Mouse (Mus musculus): ENCODE measurements around the gene Kdr. TPM values are rescaled to one million over a fixed set of nuclear protein-coding genes. Genes with fewer than 3 reads are reported as not detected.

Kdr gene
- polyA plus RNA-seq, 1 experiment, result 32.3 TPM

- H3K4me1 ChIP-seq (ENCODE audit: control insufficient read depth, insufficient read depth, low read length), result no peaks in the 10 kb centered on the region
- H3K4me3 ChIP-seq (ENCODE audit: insufficient read depth, low read depth, low read length), result no peak overlapping the region
- peak; percentile 80 for DNase-seq
- H3K36me3 ChIP-seq (ENCODE audit: control insufficient read depth, insufficient read depth, low read length), result no peaks in the 10 kb centered on the region
- TF ChIP-seq CTCF (conservative IDR thresholded peaks at IDR 0.05; ENCODE audit: insufficient read depth, insufficient read length, low read depth, low read length) (no peak), POLR2A (IDR thresholded peaks at IDR 0.05; ENCODE audit: low read depth, low read length) (no peak)
- no peaks in the 10 kb centered on the region for H3K27me3 ChIP-seq (replicated peaks; ENCODE audit: control insufficient read depth, insufficient read depth, low read length)
- H3K27ac ChIP-seq (ENCODE audit: insufficient read depth, low read depth, low read length), result peak overlapping the region; percentile 74
- 66% methylated on average over 7 of the region's 7 CpGs for WGBS
Measured at GRCm38 (mm10) chr5:76013881-76014431, 35.7 kb upstream of the Kdr start.

DNA sequence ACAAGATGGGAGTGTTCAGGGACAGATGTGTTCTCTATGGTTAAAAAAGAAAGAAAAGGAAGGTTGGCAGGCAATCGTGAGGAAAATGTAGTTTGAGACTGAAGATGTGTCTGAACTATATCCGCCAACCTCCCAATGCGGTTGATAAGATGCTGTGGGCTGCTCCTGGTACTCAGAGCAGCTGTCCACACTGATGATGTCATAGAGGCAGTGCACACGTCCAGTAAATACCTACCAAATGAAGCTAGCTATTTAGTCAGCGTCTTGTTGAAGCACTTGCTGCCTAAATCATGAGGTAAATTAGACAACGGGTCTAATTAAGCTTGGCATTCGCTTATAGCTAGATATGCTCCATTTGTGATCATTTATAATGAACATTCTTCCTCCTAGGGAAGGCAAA is 28.1 kb upstream of the Kdr start:
- Histone ChIP-seq H3K27ac (ENCODE audit: insufficient read depth, low read depth, low read length) (no peak overlapping the region), H3K4me1 (ENCODE audit: control insufficient read depth, insufficient read depth, low read length) (no peaks in the 10 kb centered on the region), H3K36me3 (ENCODE audit: control insufficient read depth, insufficient read depth, low read length) (no peaks in the 10 kb centered on the region), H3K4me3 (ENCODE audit: insufficient read depth, low read depth, low read length) (no peak overlapping the region), H3K27me3 (replicated peaks; ENCODE audit: control insufficient read depth, insufficient read depth, low read length) (no peaks in the 10 kb centered on the region)
- TF ChIP-seq CTCF (conservative IDR thresholded peaks at IDR 0.05; ENCODE audit: insufficient read depth, insufficient read length, low read depth, low read length), result no peak
- TF ChIP-seq POLR2A (IDR thresholded peaks at IDR 0.05; ENCODE audit: low read depth, low read length), result no peak
- DNase-seq, result no peak
- WGBS, result 71% methylated on average over 7 of the region's 7 CpGs

DNA sequence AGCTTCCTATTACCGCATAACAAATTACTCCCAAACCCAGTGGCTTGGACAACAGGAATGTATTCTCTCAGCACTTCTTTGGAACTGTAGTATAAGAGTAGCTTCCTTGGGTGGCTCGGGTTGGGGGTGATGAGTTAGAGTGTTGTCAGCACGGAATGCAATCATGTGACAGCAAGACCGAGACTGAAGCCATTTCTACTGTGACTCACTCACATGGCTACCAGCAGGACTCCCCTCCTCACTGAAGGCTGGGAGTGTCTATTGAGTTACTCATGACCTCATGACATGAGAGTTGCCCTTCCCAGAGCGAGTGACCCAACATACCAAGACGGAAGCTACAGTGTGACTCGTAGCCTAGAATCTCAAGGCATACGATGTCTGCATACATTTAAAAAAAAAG is 12.0 kb upstream of the Kdr start:
- no peak overlapping the region for H3K4me3 ChIP-seq (ENCODE audit: insufficient read depth, low read depth, low read length)
- no peak for DNase-seq
- TF ChIP-seq CTCF (conservative IDR thresholded peaks at IDR 0.05; ENCODE audit: insufficient read depth, insufficient read length, low read depth, low read length), result no peak
- no peak for TF ChIP-seq POLR2A (IDR thresholded peaks at IDR 0.05; ENCODE audit: low read depth, low read length)
- 84% methylated on average over 8 of the region's 8 CpGs for WGBS
- no peak overlapping the region for H3K27ac ChIP-seq (ENCODE audit: insufficient read depth, low read depth, low read length)
- no peaks in the 10 kb centered on the region for H3K4me1 ChIP-seq (ENCODE audit: control insufficient read depth, insufficient read depth, low read length)
- no peaks in the 10 kb centered on the region for H3K36me3 ChIP-seq (ENCODE audit: control insufficient read depth, insufficient read depth, low read length)
- H3K27me3 ChIP-seq (replicated peaks; ENCODE audit: control insufficient read depth, insufficient read depth, low read length), result no peaks in the 10 kb centered on the region

DNA sequence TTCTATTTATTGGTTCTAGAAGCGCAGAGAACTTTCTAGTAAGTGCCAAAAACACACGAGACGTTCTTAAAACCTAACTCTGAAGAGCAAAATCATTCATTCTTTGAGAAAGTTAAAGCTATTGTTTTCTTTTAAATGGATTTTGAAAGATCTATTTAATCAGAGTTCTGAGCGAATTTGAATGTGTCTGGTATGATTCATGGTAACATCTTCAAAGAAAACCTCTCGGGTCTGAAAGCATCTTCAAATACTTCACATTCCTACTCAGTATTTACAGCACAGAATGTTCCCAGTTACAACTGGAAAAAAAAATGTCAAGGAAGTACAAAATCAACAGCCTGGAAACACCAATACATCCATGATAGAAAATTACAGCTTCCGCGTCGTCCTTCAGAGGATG is 9.3 kb upstream of the Kdr start:
- H3K4me3 ChIP-seq (ENCODE audit: insufficient read depth, low read depth, low read length), result no peak overlapping the region
- TF ChIP-seq CTCF (conservative IDR thresholded peaks at IDR 0.05; ENCODE audit: insufficient read depth, insufficient read length, low read depth, low read length), result no peak
- no peak for TF ChIP-seq POLR2A (IDR thresholded peaks at IDR 0.05; ENCODE audit: low read depth, low read length)
- H3K27me3 ChIP-seq (replicated peaks; ENCODE audit: control insufficient read depth, insufficient read depth, low read length), result no peaks in the 10 kb centered on the region
- H3K4me1 ChIP-seq (ENCODE audit: control insufficient read depth, insufficient read depth, low read length), result no peaks in the 10 kb centered on the region
- no peaks in the 10 kb centered on the region for H3K36me3 ChIP-seq (ENCODE audit: control insufficient read depth, insufficient read depth, low read length)
- no peak overlapping the region for H3K27ac ChIP-seq (ENCODE audit: insufficient read depth, low read depth, low read length)
- WGBS, result 69% methylated on average over 8 of the region's 8 CpGs
- DNase-seq, result no peak

GRCm38 (mm10) chr5:75980521-75981311 is 2.5 kb upstream of the Kdr start:
- Histone ChIP-seq H3K27me3 (replicated peaks; ENCODE audit: control insufficient read depth, insufficient read depth, low read length) (no peaks in the 10 kb centered on the region), H3K27ac (ENCODE audit: insufficient read depth, low read depth, low read length) (no peak overlapping the region), H3K4me1 (ENCODE audit: control insufficient read depth, insufficient read depth, low read length) (no peaks in the 10 kb centered on the region), H3K4me3 (ENCODE audit: insufficient read depth, low read depth, low read length) (no peak overlapping the region), H3K36me3 (ENCODE audit: control insufficient read depth, insufficient read depth, low read length) (no peaks in the 10 kb centered on the region)
- no peak for TF ChIP-seq POLR2A (IDR thresholded peaks at IDR 0.05; ENCODE audit: low read depth, low read length)
- no peak for TF ChIP-seq CTCF (conservative IDR thresholded peaks at IDR 0.05; ENCODE audit: insufficient read depth, insufficient read length, low read depth, low read length)
- DNase-seq, result no peak
- 72% methylated on average over 23 of the region's 23 CpGs for WGBS

GRCm38 (mm10) chr5:75979108-75979507 is 850 bp upstream of the Kdr start:
- no peaks in the 10 kb centered on the region for H3K36me3 ChIP-seq (ENCODE audit: control insufficient read depth, insufficient read depth, low read length)
- H3K27me3 ChIP-seq (replicated peaks; ENCODE audit: control insufficient read depth, insufficient read depth, low read length), result no peaks in the 10 kb centered on the region
- peak overlapping the region; percentile 1; the same call in 1 of the 2 replicates for H3K27ac ChIP-seq (ENCODE audit: insufficient read depth, low read depth, low read length)
- DNase-seq, result peak; percentile 29
- no peak for TF ChIP-seq POLR2A (IDR thresholded peaks at IDR 0.05; ENCODE audit: low read depth, low read length)
- TF ChIP-seq CTCF (conservative IDR thresholded peaks at IDR 0.05; ENCODE audit: insufficient read depth, insufficient read length, low read depth, low read length), result no peak
- peak overlapping the region; percentile 70 for H3K4me3 ChIP-seq (ENCODE audit: insufficient read depth, low read depth, low read length)
- H3K4me1 ChIP-seq (ENCODE audit: control insufficient read depth, insufficient read depth, low read length), result no peaks in the 10 kb centered on the region
- WGBS, result 20% methylated on average over 8 of the region's 8 CpGs

All from kidney, adult 2 months (tissue).